Mouse (Mus musculus): ENCODE measurements at regions not wholly inside any gene's neighbourhood (a gene's known extent, or its start where the extent isn't known, plus 50 kb on each side); places are given as distances from the start of the nearest gene placed in this dataset. TPM values are rescaled to one million over a fixed set of nuclear protein-coding genes. Genes with fewer than 3 reads are reported as not detected.

GRCm38 (mm10) chr9:8273253-8273652, 139.2 kb upstream of the Cep126 start:
- no peak for ATAC-seq (ENCODE audit: low FRiP score)
- H3K9me3 ChIP-seq (replicated peaks) = no peaks in the 10 kb centered on the region
- 93% methylated on average over 2 of the region's 2 CpGs for WGBS
- no peak overlapping the region for H3K4me2 ChIP-seq
- no peak overlapping the region for H3K27ac ChIP-seq (replicated peaks)
- no peak overlapping the region for H3K4me3 ChIP-seq (replicated peaks)
- H3K36me3 ChIP-seq = no peaks in the 10 kb centered on the region
- H3K27me3 ChIP-seq (replicated peaks) = no peaks in the 10 kb centered on the region
- H3K9ac ChIP-seq (replicated peaks) = no peak overlapping the region
- no peaks in the 10 kb centered on the region for H3K4me1 ChIP-seq

GRCm38 (mm10) chr9:8249542-8249941, 115.4 kb upstream of the Cep126 start:
- H3K4me1 ChIP-seq = no peaks in the 10 kb centered on the region
- 90% methylated on average over 3 of the region's 3 CpGs for WGBS

GRCm38 (mm10) chr9:8228078-8228477, 94.0 kb upstream of the Cep126 start:
- no peak overlapping the region for H3K9ac ChIP-seq (replicated peaks)
- no peak overlapping the region for H3K4me2 ChIP-seq
- H3K27ac ChIP-seq (replicated peaks) = no peak overlapping the region
- H3K36me3 ChIP-seq = no peaks in the 10 kb centered on the region
- no peak; the same call in 1 of the 2 replicates for ATAC-seq (ENCODE audit: low FRiP score)
- no peaks in the 10 kb centered on the region for H3K27me3 ChIP-seq (replicated peaks)
- H3K9me3 ChIP-seq (replicated peaks) = no peaks in the 10 kb centered on the region
- no peaks in the 10 kb centered on the region for H3K4me1 ChIP-seq
- no peak overlapping the region for H3K4me3 ChIP-seq (replicated peaks)

More at GRCm38 (mm10) chr9:8249542-8249941, 115.4 kb upstream of the Cep126 start:
- H3K4me2 ChIP-seq = no peak overlapping the region
- H3K9me3 ChIP-seq (replicated peaks) = no peaks in the 10 kb centered on the region
- no peak overlapping the region for H3K27ac ChIP-seq (replicated peaks)
- H3K4me3 ChIP-seq (replicated peaks) = no peak overlapping the region
- H3K9ac ChIP-seq (replicated peaks) = no peak overlapping the region
- ATAC-seq (ENCODE audit: low FRiP score) = no peak
- no peaks in the 10 kb centered on the region for H3K27me3 ChIP-seq (replicated peaks)
- no peaks in the 10 kb centered on the region for H3K36me3 ChIP-seq

GRCm38 (mm10) chr9:8226415-8226814, 92.3 kb upstream of the Cep126 start:
- H3K27ac ChIP-seq (replicated peaks) = no peak overlapping the region
- H3K4me3 ChIP-seq (replicated peaks) = no peak overlapping the region
- H3K4me1 ChIP-seq = no peaks in the 10 kb centered on the region
- 51% methylated on average over 1 of the region's 1 CpGs for WGBS
- H3K27me3 ChIP-seq (replicated peaks) = no peaks in the 10 kb centered on the region
- no peak overlapping the region for H3K9ac ChIP-seq (replicated peaks)
- H3K36me3 ChIP-seq = no peaks in the 10 kb centered on the region
- no peak overlapping the region for H3K4me2 ChIP-seq
- no peak; the same call in 1 of the 2 replicates for ATAC-seq (ENCODE audit: low FRiP score)
- H3K9me3 ChIP-seq (replicated peaks) = no peaks in the 10 kb centered on the region

GRCm38 (mm10) chr9:8208855-8209254, 74.8 kb upstream of the Cep126 start:
- peak; percentile 85 for ATAC-seq (ENCODE audit: low FRiP score)

GRCm38 (mm10) chr9:8185433-8185832, 51.3 kb upstream of the Cep126 start:
- Histone ChIP-seq H3K9me3 (replicated peaks) (no peaks in the 10 kb centered on the region), H3K27ac (replicated peaks) (no peak overlapping the region), H3K4me1 (no peaks in the 10 kb centered on the region), H3K9ac (replicated peaks) (no peak overlapping the region), H3K36me3 (no peaks in the 10 kb centered on the region), H3K4me3 (replicated peaks) (no peak overlapping the region), H3K4me2 (no peak overlapping the region), H3K27me3 (replicated peaks) (no peaks in the 10 kb centered on the region)
- no peak for ATAC-seq (ENCODE audit: low FRiP score)
- WGBS = 80% methylated on average over 1 of the region's 1 CpGs

More at GRCm38 (mm10) chr9:8208855-8209254, 74.8 kb upstream of the Cep126 start:
- Histone ChIP-seq H3K4me1 (no peaks in the 10 kb centered on the region), H3K27me3 (replicated peaks) (no peaks in the 10 kb centered on the region), H3K4me2 (no peak overlapping the region), H3K27ac (replicated peaks) (no peak overlapping the region), H3K36me3 (no peaks in the 10 kb centered on the region), H3K4me3 (replicated peaks) (no peak overlapping the region), H3K9me3 (replicated peaks) (no peaks in the 10 kb centered on the region), H3K9ac (replicated peaks) (no peak overlapping the region)

MicroRNA genes in the stretch of these regions (microRNA counts, 519-probe panel; counts per million panel counts)
- not detected for microRNA mmu-miR-1899

Small RNA genes in the stretch of these regions (microRNA-seq; reads per million reads assigned to microRNA genes)
- gene Mir1899 = not detected
